Mouse (Mus musculus): ENCODE measurements at regions not wholly inside any gene's neighbourhood (a gene's known extent, or its start where the extent isn't known, plus 50 kb on each side); places are given as distances from the start of the nearest gene placed in this dataset.
"Not testable (repeated sequence)": the region's sequence is repeated elsewhere in the genome, so short reads cannot be mapped to it uniquely, and the experiment has no call there.

GRCm38 (mm10) chr2:166475624-166476023 is 238.0 kb downstream of the Prex1 start:
- DNase-seq (ENCODE audit: low spot score): no peak

- DNase-seq (ENCODE audit: low spot score): no peak
These were observed 239.0 kb downstream of the Prex1 start for GRCm38 (mm10) chr2:166474601-166475000.

- no peak for DNase-seq (ENCODE audit: low spot score)
These were observed 242.3 kb downstream of the Prex1 start for GRCm38 (mm10) chr2:166471257-166471753.

GRCm38 (mm10) chr2:166469046-166469593 is 244.5 kb downstream of the Prex1 start:
- no peak for DNase-seq (ENCODE audit: low spot score)

GRCm38 (mm10) chr2:166467137-166467536 is 246.5 kb downstream of the Prex1 start:
- DNase-seq (ENCODE audit: low spot score): no peak

- no peak for DNase-seq (ENCODE audit: low spot score)
These were observed 248.1 kb downstream of the Prex1 start for GRCm38 (mm10) chr2:166465531-166465930.

GRCm38 (mm10) chr2:166463539-166463938 is 250.1 kb downstream of the Prex1 start:
- no peak for DNase-seq (ENCODE audit: low spot score)

- no peak for DNase-seq (ENCODE audit: low spot score)
These were observed 251.7 kb downstream of the Prex1 start for GRCm38 (mm10) chr2:166461956-166462355.

GRCm38 (mm10) chr2:166461103-166461502 is 252.5 kb downstream of the Prex1 start:
- no peak for DNase-seq (ENCODE audit: low spot score)

- no peak for DNase-seq (ENCODE audit: low spot score)
These were observed 253.7 kb downstream of the Prex1 start for GRCm38 (mm10) chr2:166459955-166460354.

GRCm38 (mm10) chr2:166458953-166459352 is 254.7 kb downstream of the Prex1 start:
- no peak for DNase-seq (ENCODE audit: low spot score)

- no peak for DNase-seq (ENCODE audit: low spot score)
These were observed 256.1 kb downstream of the Prex1 start for GRCm38 (mm10) chr2:166457381-166458172.

GRCm38 (mm10) chr2:166454160-166454888 is 259.3 kb downstream of the Prex1 start:
- not testable (repeated sequence) for DNase-seq (ENCODE audit: low spot score)

GRCm38 (mm10) chr2:166450964-166451363 is 262.7 kb downstream of the Prex1 start:
- no peak for DNase-seq (ENCODE audit: low spot score)

GRCm38 (mm10) chr2:166450380-166450779 is 263.3 kb downstream of the Prex1 start:
- DNase-seq (ENCODE audit: low spot score): no peak

GRCm38 (mm10) chr2:166448724-166449123 is 264.9 kb downstream of the Prex1 start:
- DNase-seq (ENCODE audit: low spot score): no peak

GRCm38 (mm10) chr2:166448161-166448560 is 265.5 kb downstream of the Prex1 start:
- peak; percentile 57 for DNase-seq (ENCODE audit: low spot score)

- no peak for DNase-seq (ENCODE audit: low spot score)
These were observed 267.1 kb downstream of the Prex1 start for GRCm38 (mm10) chr2:166446536-166446935.

GRCm38 (mm10) chr2:166445824-166446223 is 267.8 kb downstream of the Prex1 start:
- not testable (repeated sequence) for DNase-seq (ENCODE audit: low spot score)

GRCm38 (mm10) chr2:166442997-166443396 is 270.6 kb downstream of the Prex1 start:
- DNase-seq (ENCODE audit: low spot score): no peak

GRCm38 (mm10) chr2:166439847-166440775 is 273.5 kb downstream of the Prex1 start:
- no peak for DNase-seq (ENCODE audit: low spot score)

GRCm38 (mm10) chr2:166438207-166438606 is 275.4 kb downstream of the Prex1 start:
- no peak for DNase-seq (ENCODE audit: low spot score)

All from ovary, postnatal 36 days (tissue).